Mouse (Mus musculus): Measurements from ENCODE around the gene Polr2e. TPM values are rescaled to one million over a fixed set of nuclear protein-coding genes. Genes with fewer than 3 reads are reported as not detected.

Gene Polr2e
- polyA plus RNA-seq, 1 experiment from 2014 or later = 279 TPM

DNA sequence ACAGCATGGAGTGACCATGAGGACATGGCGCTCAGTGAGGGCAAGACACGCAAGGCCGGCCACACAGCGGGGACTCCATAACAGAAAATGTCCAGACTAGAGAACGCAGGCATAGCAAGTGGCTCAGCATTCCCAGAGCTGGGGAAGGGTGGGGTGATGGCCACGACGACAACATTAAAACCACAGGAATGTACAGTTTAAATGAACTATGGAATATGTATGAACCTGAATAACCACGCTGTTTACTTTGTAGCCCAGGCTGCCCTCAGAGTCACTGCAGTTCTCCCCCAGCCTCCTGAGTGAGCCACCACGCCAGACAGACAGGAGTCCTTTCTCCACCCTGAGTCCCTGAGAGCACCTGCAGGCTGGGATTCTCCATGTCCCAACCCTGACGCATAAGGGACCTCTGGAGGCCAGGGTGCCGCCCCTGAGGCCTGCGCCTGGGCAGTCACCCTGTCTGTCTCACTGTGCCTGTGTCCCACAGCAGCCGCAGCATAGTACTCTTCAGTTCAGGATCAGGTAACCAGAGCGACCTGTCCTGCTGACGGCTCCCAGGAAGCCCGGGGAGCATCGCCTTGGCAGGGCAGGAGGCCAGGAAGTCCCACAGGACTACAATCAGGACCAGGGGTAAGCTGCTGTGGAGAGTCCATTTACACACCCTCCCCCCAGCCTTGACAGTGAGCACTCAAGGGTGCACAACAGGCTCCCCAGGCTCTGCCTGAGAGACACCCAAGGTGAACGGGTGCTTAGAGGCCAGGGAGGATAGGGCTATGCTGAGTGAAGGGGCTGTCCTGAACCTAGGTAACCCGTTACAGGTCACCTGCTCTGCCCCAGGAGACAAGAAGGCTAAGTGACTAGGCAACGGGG is 33.3 kb upstream of the Polr2e start:
- no peak overlapping the region for H3K4me3 ChIP-seq
- H3K27ac ChIP-seq = peak overlapping the region; percentile 35
- peaks cover 16% of the 10 kb centered on the region; the same call in 1 of the 2 replicates for H3K36me3 ChIP-seq (replicated peaks)
- H3K4me1 ChIP-seq = peaks cover 29% of the 10 kb centered on the region
- 86% methylated on average over 20 of the region's 20 CpGs for WGBS
- 0 out of 2 replicates have a peak, but pooled peaks cover 8% of the 10 kb centered on the region for H3K27me3 ChIP-seq (ENCODE audit: poor library complexity, severe bottlenecking)
- DNase-seq (ENCODE audit: extremely low spot score, low spot score) = no peak
- no peaks in the 10 kb centered on the region for H3K9me3 ChIP-seq

DNA sequence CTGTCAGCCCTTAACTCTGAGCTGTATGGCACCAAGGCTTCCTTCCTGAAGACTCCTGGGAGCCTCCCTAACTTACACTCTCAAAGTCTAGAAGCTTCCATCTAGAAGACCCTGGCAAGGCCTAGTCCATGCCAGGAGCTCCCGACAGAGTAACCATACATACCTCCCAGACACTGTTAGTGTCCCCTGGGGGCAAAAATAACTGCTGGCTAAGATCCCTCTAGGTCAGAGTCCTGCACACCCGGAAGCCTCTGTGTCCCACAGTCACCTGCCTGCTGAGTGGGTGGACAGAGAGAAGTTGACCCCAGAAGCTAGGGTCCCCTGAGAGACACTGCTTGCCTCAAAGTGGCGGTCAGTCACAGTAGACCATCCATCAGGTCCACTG is 31.9 kb upstream of the Polr2e start:
- peaks cover 12% of the 10 kb centered on the region for H3K36me3 ChIP-seq (replicated peaks)
- no peak overlapping the region; the same call in 1 of the 2 replicates for H3K4me3 ChIP-seq
- no peaks in the 10 kb centered on the region for H3K9me3 ChIP-seq
- DNase-seq (ENCODE audit: extremely low spot score, low spot score) = no peak
- H3K27ac ChIP-seq = peak overlapping the region; percentile 60
- WGBS = 85% methylated on average over 3 of the region's 3 CpGs
- peaks cover 29% of the 10 kb centered on the region for H3K4me1 ChIP-seq
- H3K27me3 ChIP-seq (ENCODE audit: poor library complexity, severe bottlenecking) = 0 out of 2 replicates have a peak, but pooled peaks cover 8% of the 10 kb centered on the region

DNA sequence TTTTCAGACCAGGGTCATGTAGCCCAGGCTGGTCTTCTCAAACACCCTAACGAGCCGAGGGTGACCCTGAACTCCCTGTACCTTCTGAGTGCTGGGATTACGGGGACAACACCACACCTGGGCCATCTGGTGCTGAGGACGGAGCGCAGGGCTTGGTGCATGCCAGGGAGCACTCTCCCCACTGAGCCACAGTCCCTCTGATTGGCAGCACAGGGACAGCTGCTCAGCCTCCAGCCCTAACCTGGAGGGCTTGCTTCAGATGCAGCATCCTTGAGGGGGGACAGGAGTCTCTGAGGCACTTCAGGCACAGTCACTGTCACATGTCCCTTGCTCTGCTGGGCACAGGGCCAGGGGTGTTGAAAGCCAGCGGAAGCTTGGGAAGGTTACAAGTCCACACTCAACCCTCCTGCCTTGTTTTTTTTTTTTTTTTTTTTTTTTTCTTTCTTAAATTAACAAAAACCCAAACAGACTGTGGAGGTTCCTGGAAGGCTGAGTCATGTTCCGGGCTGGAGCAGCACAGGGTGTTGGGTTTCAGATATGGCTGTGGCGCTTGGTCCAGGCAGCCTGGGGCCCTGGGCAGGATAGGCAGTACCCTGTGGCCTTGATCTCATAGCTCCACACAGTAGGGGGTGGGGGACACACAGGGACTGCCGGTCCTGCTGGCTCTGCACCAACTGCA is 31.4 kb upstream of the Polr2e start:
- 0 out of 2 replicates have a peak, but pooled peaks cover 8% of the 10 kb centered on the region for H3K27me3 ChIP-seq (ENCODE audit: poor library complexity, severe bottlenecking)
- peaks cover 16% of the 10 kb centered on the region for H3K36me3 ChIP-seq (replicated peaks)
- 81% methylated on average over 9 of the region's 9 CpGs for WGBS
- H3K9me3 ChIP-seq = no peaks in the 10 kb centered on the region
- peak overlapping the region; percentile 60 for H3K27ac ChIP-seq
- peaks cover 27% of the 10 kb centered on the region for H3K4me1 ChIP-seq
- no peak for DNase-seq (ENCODE audit: extremely low spot score, low spot score)
- no peak overlapping the region; the same call in 1 of the 2 replicates for H3K4me3 ChIP-seq

DNA sequence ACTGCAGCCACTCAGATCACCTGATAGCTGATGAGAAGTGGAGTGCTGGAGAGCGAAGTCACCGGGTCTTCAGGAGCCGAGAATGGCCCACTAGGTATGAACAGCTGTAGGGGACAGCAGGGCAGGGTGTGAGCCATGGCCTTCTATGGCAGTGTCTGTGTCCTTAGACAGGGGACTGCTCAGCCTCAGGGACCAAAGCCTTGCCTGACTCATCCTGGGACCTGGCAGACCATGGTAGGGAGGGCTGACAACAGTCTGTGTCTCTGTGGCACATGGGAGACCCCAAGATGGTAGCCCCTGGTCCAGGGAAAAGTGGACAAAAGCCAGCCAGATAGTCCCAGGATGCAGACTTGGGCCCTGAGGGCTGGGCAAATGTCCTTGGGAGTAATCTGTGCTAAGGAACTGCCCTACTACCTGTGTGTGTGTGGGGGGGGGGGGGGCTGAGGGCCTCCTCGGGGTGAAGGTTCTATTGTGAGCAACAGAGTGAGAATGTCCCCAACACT is 30.4 kb upstream of the Polr2e start:
- WGBS = 95% methylated on average over 4 of the region's 4 CpGs
- DNase-seq (ENCODE audit: extremely low spot score, low spot score) = no peak
- Histone ChIP-seq H3K27ac (0 out of 2 replicates have a peak overlapping the region, but pooled peaks have one; percentile 21), H3K4me1 (peaks cover 17% of the 10 kb centered on the region), H3K36me3 (replicated peaks) (peaks cover 19% of the 10 kb centered on the region), H3K4me3 (no peak overlapping the region), H3K27me3 (ENCODE audit: poor library complexity, severe bottlenecking) (0 out of 2 replicates have a peak, but pooled peaks cover 6% of the 10 kb centered on the region), H3K9me3 (no peaks in the 10 kb centered on the region)

DNA sequence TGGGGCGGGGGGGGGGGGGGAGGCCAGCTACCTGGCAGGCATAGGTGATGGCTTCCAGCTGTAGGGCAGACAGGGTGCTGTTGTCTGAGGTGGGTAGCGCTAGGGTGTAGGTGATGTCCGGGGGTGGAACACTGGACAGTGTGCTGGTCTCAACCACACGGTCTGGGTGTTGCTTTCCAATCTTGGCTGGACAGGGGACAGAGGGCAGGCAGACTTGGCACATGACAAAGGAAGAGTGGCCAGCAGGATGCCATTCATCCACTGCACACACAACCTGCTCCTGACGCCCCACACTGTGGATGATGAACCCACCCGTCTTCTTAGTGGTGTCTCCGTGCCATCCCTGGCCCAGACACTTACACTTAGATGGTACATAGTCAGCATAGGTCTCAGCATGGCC is 29.7 kb upstream of the Polr2e start:
- Histone ChIP-seq H3K4me3 (no peak overlapping the region), H3K4me1 (peaks cover 12% of the 10 kb centered on the region), H3K27ac (no peak overlapping the region), H3K27me3 (ENCODE audit: poor library complexity, severe bottlenecking) (no peaks in the 10 kb centered on the region), H3K36me3 (replicated peaks) (peaks cover 25% of the 10 kb centered on the region), H3K9me3 (no peaks in the 10 kb centered on the region)
- WGBS = 91% methylated on average over 6 of the region's 7 CpGs
- no peak for DNase-seq (ENCODE audit: extremely low spot score, low spot score)

DNA sequence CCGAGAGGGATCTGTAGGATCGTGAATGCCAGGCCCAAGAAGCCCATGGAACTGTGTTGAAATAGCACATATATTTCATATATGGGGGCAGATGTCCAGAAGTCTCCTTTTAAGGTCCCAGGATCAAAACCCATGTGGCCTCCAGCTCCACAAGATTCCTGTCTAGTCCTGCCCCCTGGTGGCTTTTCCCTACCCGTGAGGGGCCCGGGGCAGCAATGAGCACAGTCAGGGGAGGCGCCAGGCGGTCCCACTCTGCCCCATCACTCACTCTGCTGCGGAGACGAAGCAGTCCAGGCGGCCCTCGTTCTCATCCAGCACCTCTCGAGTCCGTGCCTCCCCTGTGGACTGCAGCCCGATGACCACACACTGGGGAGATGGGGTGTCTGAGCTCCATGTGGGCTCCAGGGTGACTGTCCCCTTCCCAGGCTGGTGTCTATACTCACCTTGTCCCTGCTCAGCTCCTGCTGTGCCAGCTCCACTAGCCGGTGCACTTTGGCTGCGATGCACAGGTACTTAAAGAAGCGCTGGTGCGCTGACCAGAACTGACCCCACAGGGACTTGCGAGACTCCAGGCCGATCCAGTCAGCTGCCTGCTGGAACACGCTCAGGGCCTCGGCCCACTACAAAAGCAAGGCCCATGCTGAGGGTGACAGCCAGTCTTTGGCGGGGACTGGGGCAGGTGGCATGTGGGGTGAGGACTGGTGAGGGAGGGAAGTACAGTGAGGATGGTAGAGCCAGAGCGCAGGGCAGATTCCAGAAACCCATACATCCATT is 24.5 kb upstream of the Polr2e start:
- peaks cover 70% of the 10 kb centered on the region for H3K36me3 ChIP-seq (replicated peaks)
- 78% methylated on average over 23 of the region's 23 CpGs for WGBS
- no peak for DNase-seq (ENCODE audit: extremely low spot score, low spot score)

DNA sequence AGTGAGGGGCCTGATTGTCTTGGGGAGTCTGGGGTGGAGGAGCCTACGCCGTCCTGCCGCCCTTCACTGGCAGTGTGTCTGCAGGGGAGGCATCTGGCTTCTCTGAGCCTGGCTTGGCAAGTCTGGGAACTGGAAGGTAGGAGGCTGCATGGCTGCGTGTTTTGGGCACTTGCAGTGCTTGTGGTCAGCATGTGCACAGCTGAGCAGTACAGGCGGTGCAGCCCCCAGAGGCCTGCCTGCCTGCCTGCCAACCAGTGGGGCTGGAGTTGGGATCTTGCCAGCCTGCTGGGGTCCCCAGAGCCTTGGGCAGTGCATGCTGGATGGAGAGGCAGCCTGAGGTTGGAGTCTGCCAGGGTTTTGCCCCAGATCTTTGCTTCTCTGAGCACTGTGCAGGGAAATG is 23.5 kb upstream of the Polr2e start:
- no peak for DNase-seq (ENCODE audit: extremely low spot score, low spot score)
- Histone ChIP-seq H3K27ac (no peak overlapping the region), H3K36me3 (replicated peaks) (peaks cover 76% of the 10 kb centered on the region)

More for the DNA sequence above, 24.5 kb upstream of the Polr2e start:
- H3K27ac ChIP-seq = no peak overlapping the region
- no peak overlapping the region for H3K4me3 ChIP-seq
- H3K27me3 ChIP-seq (ENCODE audit: poor library complexity, severe bottlenecking) = no peaks in the 10 kb centered on the region
- H3K4me1 ChIP-seq = no peaks in the 10 kb centered on the region
- H3K9me3 ChIP-seq = no peaks in the 10 kb centered on the region

DNA sequence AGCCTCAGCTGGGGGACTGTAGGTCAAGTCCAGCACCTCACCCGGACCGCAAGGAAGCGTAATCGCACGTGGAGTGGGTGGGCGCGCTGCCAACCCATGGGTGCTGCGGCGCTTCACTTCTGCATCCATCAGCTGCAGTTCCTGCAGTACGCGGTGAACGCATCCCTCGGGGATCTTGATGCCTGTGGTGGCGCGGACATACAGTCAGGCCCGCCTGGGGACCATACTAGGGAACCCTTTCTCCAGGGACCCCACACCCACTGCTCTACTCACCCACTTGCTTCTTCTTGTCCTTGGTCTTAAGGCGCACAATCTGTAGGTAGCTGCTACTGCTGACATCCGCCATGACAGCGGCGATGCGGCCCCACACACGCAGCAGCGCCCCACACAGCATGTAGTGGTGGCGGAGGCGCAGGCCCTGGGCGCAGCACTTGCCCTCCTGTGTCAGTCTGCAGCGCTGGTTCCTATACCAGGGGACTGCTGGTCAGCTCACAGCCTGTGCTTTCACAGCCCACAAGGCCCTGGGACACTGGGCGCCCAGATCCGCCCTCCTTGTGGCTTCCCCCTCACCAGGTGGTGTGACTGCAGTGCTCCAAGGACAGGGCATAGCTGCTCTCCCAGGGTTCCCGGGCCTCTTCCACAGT is 18.2 kb upstream of the Polr2e start:
- H3K4me3 ChIP-seq = no peak overlapping the region
- 81% methylated on average over 30 of the region's 30 CpGs for WGBS
- H3K36me3 ChIP-seq (replicated peaks) = peaks cover 76% of the 10 kb centered on the region
- H3K4me1 ChIP-seq = peaks cover 34% of the 10 kb centered on the region
- peak overlapping the region; percentile 6; the same call in 1 of the 2 replicates for H3K27ac ChIP-seq
- no peaks in the 10 kb centered on the region for H3K27me3 ChIP-seq (ENCODE audit: poor library complexity, severe bottlenecking)
- no peaks in the 10 kb centered on the region for H3K9me3 ChIP-seq
- no peak for DNase-seq (ENCODE audit: extremely low spot score, low spot score)

More for the DNA sequence above, 23.5 kb upstream of the Polr2e start:
- H3K9me3 ChIP-seq = no peaks in the 10 kb centered on the region
- 91% methylated on average over 5 of the region's 5 CpGs for WGBS
- H3K27me3 ChIP-seq (ENCODE audit: poor library complexity, severe bottlenecking) = no peaks in the 10 kb centered on the region
- H3K4me1 ChIP-seq = peaks cover under 1% of the 10 kb centered on the region; the same call in 1 of the 2 replicates
- no peak overlapping the region for H3K4me3 ChIP-seq

DNA sequence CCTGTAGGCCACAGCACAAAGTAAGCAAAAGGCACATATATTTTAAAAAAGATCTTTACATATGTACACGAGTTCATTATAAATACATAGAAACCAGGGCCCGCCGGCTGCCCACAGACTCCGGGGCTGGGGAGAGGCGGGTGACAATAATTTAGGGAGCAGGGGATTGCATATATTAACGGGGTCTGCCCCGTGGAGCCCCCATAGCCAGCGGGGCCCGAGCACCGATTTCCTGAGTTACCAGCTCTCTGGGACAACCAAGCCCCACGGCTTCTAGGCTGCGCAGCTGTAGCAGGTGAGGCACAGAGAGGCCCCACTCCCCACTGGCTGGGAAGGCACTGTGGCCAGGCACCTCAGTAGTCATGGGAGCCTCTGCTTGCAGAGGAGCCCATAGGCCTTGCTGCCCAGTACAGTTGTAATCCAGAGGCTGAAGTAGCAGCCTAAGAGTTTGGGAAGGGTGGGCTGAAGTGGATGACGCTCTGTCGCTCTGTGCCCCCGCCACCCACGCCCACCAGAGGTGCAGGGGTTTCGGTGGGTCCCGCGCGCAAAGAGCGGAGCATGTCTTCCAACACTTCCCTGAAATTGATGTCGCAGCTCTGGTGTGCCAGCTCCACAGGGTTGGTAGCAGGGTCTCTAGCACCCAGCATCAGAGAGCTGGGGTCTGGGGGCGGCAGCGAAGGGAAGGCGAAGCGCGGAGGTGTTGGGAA is 17.5 kb upstream of the Polr2e start:
- H3K27me3 ChIP-seq (ENCODE audit: poor library complexity, severe bottlenecking) = no peaks in the 10 kb centered on the region
- H3K4me3 ChIP-seq = no peak overlapping the region
- 0 out of 2 replicates have a peak overlapping the region, but pooled peaks have one; percentile 6 for H3K27ac ChIP-seq
- H3K36me3 ChIP-seq (replicated peaks) = peaks cover 69% of the 10 kb centered on the region
- WGBS = 91% methylated on average over 27 of the region's 27 CpGs
- DNase-seq (ENCODE audit: extremely low spot score, low spot score) = no peak
- no peaks in the 10 kb centered on the region for H3K9me3 ChIP-seq
- peaks cover 40% of the 10 kb centered on the region for H3K4me1 ChIP-seq

DNA sequence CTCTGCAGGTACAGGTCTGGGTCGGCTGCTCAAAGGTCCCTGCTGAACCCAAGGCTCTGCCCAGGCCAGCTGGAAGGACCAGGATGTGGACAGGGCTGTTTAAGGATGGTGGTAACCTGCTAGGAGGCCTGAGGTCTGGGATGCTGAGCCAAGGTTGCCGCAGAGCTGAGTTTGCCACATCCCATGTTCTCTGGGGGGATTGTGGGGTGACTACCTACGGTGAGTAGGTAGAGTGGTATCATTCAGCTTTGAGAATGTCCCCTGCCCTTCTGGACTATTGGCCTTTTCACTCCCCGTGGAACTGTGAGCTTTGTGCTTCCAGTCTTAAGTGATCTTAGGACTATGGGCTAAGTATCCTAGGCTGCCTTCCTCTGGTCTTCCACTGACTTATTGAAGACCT is 16.9 kb upstream of the Polr2e start:
- Histone ChIP-seq H3K27me3 (ENCODE audit: poor library complexity, severe bottlenecking) (no peaks in the 10 kb centered on the region), H3K27ac (no peak overlapping the region), H3K36me3 (replicated peaks) (peaks cover 63% of the 10 kb centered on the region), H3K4me1 (peaks cover 47% of the 10 kb centered on the region), H3K9me3 (no peaks in the 10 kb centered on the region), H3K4me3 (no peak overlapping the region)
- 92% methylated on average over 4 of the region's 4 CpGs for WGBS
- no peak for DNase-seq (ENCODE audit: extremely low spot score, low spot score)

DNA sequence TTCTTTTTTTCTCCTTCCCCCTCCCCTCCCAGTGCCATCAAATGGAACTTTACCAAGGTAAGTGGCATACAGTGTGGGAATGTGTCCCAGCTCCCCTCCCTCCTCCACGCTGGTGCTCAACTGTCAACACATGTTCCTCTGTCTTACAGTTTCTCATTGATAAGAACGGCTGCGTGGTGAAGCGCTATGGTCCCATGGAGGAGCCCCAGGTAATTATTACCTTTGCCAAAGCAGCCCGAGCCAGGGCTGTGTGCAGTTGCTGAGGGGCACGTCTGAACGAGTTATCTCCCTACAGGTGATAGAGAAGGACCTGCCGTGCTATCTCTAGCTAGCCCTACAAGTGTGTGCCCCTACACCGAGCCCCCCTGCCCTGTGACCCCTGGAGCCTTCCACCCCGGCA is 16.3 kb upstream of the Polr2e start:
- H3K4me1 ChIP-seq = peaks cover 53% of the 10 kb centered on the region
- 0 out of 2 replicates have a peak overlapping the region, but pooled peaks have one; percentile 90 for H3K4me3 ChIP-seq
- H3K36me3 ChIP-seq (replicated peaks) = peaks cover 57% of the 10 kb centered on the region
- H3K27me3 ChIP-seq (ENCODE audit: poor library complexity, severe bottlenecking) = no peaks in the 10 kb centered on the region
- no peak for DNase-seq (ENCODE audit: extremely low spot score, low spot score)
- no peaks in the 10 kb centered on the region for H3K9me3 ChIP-seq
- H3K27ac ChIP-seq = no peak overlapping the region
- WGBS = 90% methylated on average over 10 of the region's 10 CpGs
